Mouse (Mus musculus) cerebellum, adult 2 months (tissue): ENCODE measurements around the gene Zbtb16. TPM values are rescaled to one million over a fixed set of nuclear protein-coding genes. Genes with fewer than 3 reads are reported as not detected.
A peak's percentile ranks its signal among the peaks of the same experiment; 100 is the strongest.

Source experiments
- DNase-seq, 2 experiments: peaks; one replicate each; pipeline ENCODE4 v3.0.0; 2021
- H3K27ac ChIP-seq: fragments of 200-500 bp; 2 replicates; pipeline ENCODE4 v1.5.1; 2012; ENCODE audit warnings: low read length, control low read depth, inconsistent platforms; ENCODE audit not compliant: insufficient read depth
- H3K27me3 ChIP-seq: fragments of 200-500 bp; 2 replicates; pipeline ENCODE4 v1.6.1; 2012; ENCODE audit warnings: inconsistent platforms, mild to moderate bottlenecking, low read length, moderate library complexity; ENCODE audit not compliant: control insufficient read depth, insufficient read depth
- H3K4me1 ChIP-seq: fragments of 200-500 bp; 2 replicates; pipeline ENCODE4 v1.6.1; 2011; ENCODE audit warnings: low read length; ENCODE audit not compliant: control insufficient read depth, insufficient read depth
- H3K4me3 ChIP-seq: fragments of 200-500 bp; replicated peaks from 2 replicates; pipeline ENCODE3; 2011; ENCODE audit warnings: mild to moderate bottlenecking, low read depth, low read length, control low read depth; ENCODE audit not compliant: insufficient read depth
- CTCF ChIP-seq: fragments of 200-500 bp; IDR thresholded peaks from 2 replicates; pipeline ENCODE4 v1.5.1; 2011; ENCODE audit warnings: low read depth, mild to moderate bottlenecking, control low read depth, low read length, moderate library complexity, borderline replicate concordance; ENCODE audit not compliant: insufficient read depth
- POLR2A ChIP-seq: fragments of 200-500 bp; IDR thresholded peaks from 2 replicates; pipeline ENCODE4 v1.6.1; 2011; ENCODE audit warnings: low read length, control low read depth, borderline replicate concordance; ENCODE audit not compliant: insufficient read depth
- WGBS: fragments of 180-500 bp; shearing (Covaris S2); methylation state at CpG from one replicate; pipeline ENCODE4 v1.1.7; 2018; 5-methylcytosine and 5-hydroxymethylcytosine counted together
- polyA plus RNA-seq: library from polyadenylated mRNA; depleted of rRNA; stranded (reverse); fragments of >200 nt; gene quantifications from 2 replicates; pipeline ENCODE4 v1.2.3, GENCODE M21; 2012

Zbtb16 gene
- polyA plus RNA-seq, 1 experiment = 5.0 TPM

DNA sequence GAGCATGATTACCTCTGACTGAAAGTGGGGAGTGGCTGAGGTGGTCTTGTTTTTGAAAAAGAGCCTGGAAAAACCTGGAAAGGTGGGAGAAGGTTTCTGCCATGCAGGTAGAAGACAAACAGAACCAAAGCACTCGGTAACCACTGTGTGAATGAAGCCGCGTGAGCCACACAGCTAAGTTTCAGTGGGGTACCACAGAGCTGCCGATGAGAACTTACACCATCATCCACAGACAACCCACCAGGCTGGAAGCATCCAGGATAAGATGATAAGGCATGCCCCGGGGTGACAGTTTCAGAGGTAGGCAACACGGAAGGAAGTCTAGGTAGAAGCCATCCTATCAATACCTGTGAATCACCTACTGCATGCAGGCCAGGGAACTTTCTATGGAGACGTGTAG, 93.9 kb downstream of the Zbtb16 start:
- no peak for TF ChIP-seq POLR2A
- no peak for TF ChIP-seq CTCF
- H3K4me3 ChIP-seq = no peak overlapping the region
- peaks cover 20% of the 10 kb centered on the region for H3K4me1 ChIP-seq
- no peak for DNase-seq
- no peak overlapping the region for H3K27ac ChIP-seq
- WGBS = 100% methylated on average over 7 of the region's 7 CpGs
- no peaks in the 10 kb centered on the region for H3K27me3 ChIP-seq

DNA sequence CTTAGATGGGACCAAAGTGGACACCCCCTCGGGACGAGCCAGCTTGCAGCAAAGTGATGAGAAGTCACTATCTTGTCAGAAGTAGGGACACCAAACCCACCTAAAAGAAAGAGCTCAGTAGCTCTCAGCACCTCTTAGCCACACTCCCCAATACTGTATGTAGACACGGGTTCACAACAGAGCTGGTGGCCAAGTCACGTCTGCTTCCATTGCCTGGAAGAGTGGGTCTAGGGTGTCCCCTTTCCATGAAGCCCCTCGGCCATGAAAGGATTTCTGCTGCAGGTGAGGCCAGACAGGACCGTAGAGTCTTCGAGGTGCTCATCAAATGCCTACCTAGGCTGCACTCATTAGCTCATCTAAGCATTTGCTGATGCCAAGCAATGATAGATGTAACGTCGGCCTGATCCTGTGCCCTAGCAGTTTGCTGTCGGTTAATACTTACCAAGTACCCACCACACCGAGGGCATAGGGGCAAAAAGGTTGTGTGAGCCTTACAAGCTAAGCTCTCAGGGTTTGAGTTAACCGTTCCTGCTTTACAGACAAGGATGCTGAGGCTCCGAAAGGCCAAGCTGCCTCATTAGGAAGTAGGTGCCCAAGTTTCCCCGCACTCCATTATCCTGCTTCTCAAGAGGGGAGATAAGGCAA, 94.5 kb downstream of the Zbtb16 start:
- peaks cover 22% of the 10 kb centered on the region for H3K4me1 ChIP-seq
- no peak overlapping the region for H3K4me3 ChIP-seq
- TF ChIP-seq POLR2A (no peak), CTCF (no peak)
- no peaks in the 10 kb centered on the region for H3K27me3 ChIP-seq
- H3K27ac ChIP-seq = no peak overlapping the region
- DNase-seq = no peak
- 96% methylated on average over 14 of the region's 14 CpGs for WGBS

DNA sequence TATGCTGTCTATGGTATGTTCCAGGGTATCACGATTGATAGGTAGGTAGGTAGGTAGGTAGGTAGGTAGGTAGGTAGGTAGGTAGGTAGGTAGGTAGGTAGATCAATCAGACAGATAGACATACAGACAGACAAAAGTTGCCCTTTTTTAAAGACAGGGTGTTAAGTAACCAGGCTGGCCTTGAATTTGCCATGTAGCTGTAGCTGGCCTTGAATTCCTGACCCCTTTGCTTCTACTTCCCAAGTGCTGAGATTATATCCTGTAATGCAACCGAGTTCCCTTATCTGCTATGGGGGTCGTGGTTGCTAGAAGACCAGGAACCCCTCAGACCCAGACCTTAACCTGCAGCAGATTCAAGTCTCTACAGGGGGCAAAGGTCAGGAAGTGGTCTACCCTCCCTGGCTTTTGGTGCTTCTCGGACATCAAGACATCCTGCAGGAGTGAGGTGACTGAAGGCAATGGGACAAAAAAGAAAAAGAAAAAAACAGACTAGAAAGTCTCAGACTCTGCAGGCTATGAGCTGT, 95.2 kb downstream of the Zbtb16 start:
- H3K4me3 ChIP-seq = no peak overlapping the region
- 76% methylated on average over 4 of the region's 4 CpGs for WGBS
- peaks cover 22% of the 10 kb centered on the region for H3K4me1 ChIP-seq
- DNase-seq = no peak
- no peak for TF ChIP-seq CTCF
- TF ChIP-seq POLR2A = no peak
- no peak overlapping the region for H3K27ac ChIP-seq
- no peaks in the 10 kb centered on the region for H3K27me3 ChIP-seq

DNA sequence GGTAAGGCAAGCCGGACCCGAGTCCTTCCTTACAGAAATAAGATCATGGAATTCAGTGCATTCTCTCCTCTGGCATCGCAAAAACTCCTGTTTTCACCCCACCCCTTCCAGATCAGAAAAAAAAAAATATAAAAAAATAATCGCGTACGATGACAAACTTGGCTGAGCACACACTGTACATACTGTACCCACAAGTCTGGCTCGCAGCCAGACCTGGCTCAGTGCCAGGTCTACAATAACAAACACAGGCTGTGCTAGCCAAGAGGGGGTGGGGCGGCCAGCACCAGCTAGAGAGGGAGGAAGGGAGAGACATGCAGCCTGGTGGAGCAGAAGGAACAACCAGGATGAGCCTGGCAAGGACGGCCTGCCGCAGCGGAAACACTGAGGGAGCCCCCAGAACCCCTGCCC, 95.9 kb downstream of the Zbtb16 start:
- under 1% methylated on average over 11 of the region's 11 CpGs for WGBS
- DNase-seq = peak; percentile 96

DNA sequence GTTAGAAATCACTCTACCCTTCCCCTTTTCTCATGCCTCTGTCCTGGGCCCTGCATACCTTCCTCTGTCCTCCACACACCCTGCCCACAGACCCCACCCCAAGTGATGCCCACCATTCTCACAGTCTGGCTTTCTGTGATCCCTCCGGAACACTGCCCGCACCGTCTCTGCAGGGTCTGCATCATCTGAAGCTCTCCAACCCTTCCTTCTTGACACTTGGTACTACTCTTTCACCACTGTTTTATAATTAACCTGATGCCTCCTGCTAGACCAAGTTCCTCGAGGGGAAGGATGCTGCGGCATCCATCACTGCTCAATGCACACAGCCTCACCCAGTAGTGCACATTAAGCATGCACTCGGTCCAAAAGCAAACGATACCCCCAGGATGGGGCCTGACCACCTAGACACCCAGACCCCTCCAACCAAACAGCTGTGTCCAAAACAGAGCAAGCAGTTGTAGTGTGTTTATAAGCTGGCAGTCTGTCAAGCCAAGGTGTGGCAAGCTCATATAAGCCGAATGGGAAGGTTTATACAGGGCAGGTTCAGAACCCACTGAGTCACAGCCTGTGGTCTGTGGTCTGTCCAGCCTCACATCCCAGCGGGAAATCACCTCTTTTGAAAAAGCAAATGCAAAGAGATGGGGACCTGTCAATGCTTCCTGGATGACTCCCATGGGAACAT, 97.1 kb downstream of the Zbtb16 start:
- DNase-seq = peak in 1 of 2 experiments; percentile 35
- Histone ChIP-seq H3K4me3 (no peak overlapping the region), H3K27me3 (no peaks in the 10 kb centered on the region), H3K27ac (peak overlapping the region; percentile 53; the same call in 1 of the 2 replicates), H3K4me1 (peaks cover 22% of the 10 kb centered on the region)
- 90% methylated on average over 9 of the region's 9 CpGs for WGBS
- TF ChIP-seq POLR2A (no peak), CTCF (no peak)

More for the DNA sequence above, 95.9 kb downstream of the Zbtb16 start:
- H3K27ac ChIP-seq = peak overlapping the region; percentile 53; the same call in 1 of the 2 replicates
- no peaks in the 10 kb centered on the region for H3K27me3 ChIP-seq
- no peak overlapping the region for H3K4me3 ChIP-seq
- no peak for TF ChIP-seq CTCF
- TF ChIP-seq POLR2A = no peak; the same call in 1 of the 2 replicates
- H3K4me1 ChIP-seq = peaks cover 22% of the 10 kb centered on the region

DNA sequence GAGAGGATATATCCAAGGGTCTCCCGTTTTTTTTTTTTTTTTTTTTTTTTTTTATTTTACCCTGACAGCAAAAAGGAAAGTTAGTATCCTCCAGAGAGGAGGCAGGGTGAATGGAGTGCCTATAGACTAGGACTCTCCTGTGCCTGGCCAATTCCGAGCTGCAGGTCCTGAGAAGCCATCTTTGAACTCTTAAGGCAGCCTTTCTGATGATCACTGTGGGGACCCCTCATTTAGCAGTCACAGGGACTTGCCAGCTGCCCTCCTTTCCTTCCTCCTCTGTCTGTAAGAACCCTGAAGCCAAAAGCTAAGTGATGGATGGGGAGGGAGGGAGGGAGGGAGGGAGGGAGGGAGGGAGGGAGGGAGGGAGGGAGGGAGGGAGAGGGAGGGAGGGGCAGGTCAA, 98.1 kb downstream of the Zbtb16 start:
- Histone ChIP-seq H3K4me1 (peaks cover 27% of the 10 kb centered on the region), H3K27me3 (no peaks in the 10 kb centered on the region), H3K27ac (peak overlapping the region; percentile 37; the same call in 1 of the 2 replicates), H3K4me3 (no peak overlapping the region)
- DNase-seq = no peak
- TF ChIP-seq POLR2A = no peak
- TF ChIP-seq CTCF = no peak
- 42% methylated on average over 2 of the region's 2 CpGs for WGBS

DNA sequence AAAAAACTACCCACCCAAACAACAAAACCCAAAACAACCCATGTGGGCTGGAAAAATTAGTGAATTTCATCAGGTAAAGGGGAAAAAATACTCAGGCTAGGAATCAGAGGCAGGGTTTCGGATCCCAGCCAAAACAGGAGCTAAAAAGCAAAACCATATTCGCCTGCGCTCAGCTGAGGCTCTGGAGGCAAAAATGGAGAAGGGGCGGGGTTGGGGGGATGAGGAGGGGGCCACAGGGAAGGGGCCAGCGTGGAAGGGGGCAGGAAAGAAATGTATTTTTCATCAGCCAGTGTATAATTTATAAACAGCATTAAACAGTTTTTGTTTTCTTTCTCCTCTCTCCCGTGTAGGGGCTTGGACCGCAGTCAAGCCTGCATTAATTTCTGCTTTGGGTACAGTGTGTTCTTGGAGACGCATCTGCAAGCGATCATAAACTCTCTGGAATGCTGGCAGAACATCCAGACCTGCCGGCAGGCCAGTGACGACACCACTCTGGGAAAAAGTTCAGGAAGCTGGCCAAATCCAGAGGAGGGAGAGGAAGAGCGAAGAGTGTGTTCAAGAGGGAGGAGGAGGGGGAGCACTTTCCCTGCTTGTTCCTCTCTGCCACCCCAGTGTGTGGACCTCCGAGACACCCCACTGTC, 98.7 kb downstream of the Zbtb16 start:
- Histone ChIP-seq H3K27ac (peak overlapping the region; percentile 69; the same call in 1 of the 2 replicates), H3K4me3 (peak overlapping the region; percentile 4), H3K4me1 (peaks cover 33% of the 10 kb centered on the region), H3K27me3 (no peaks in the 10 kb centered on the region)
- peak; percentile 77 to 88 for DNase-seq
- WGBS = 14% methylated on average over 13 of the region's 13 CpGs
- no peak for TF ChIP-seq POLR2A
- no peak for TF ChIP-seq CTCF
